Mouse (Mus musculus) thymus, adult 2 months (tissue): ENCODE data around the gene Osbp. TPM values are rescaled to one million over a fixed set of nuclear protein-coding genes. Genes with fewer than 3 reads are reported as not detected.

ENCODE experiments used
- DNase-seq: peaks from one replicate; pipeline ENCODE4 v3.0.0; 2021
- H3K27ac ChIP-seq: fragments of 200-500 bp; 2 replicates; pipeline ENCODE4 v1.5.1; 2012; ENCODE audit warnings: low read length, control low read depth; ENCODE audit not compliant: control insufficient read depth, insufficient read depth
- H3K27me3 ChIP-seq: fragments of 200-500 bp; 2 replicates; pipeline ENCODE4 v1.6.1; 2012; ENCODE audit warnings: mild to moderate bottlenecking, low read length, moderate library complexity, mixed read lengths; ENCODE audit not compliant: control insufficient read depth, insufficient read depth
- H3K36me3 ChIP-seq: fragments of 200-500 bp; 2 replicates; pipeline ENCODE4 v1.6.1; 2012; ENCODE audit warnings: mild to moderate bottlenecking, low read length, moderate library complexity; ENCODE audit not compliant: control insufficient read depth, insufficient read depth
- H3K4me1 ChIP-seq: fragments of 200-500 bp; replicated peaks from 2 replicates; pipeline ENCODE4 v1.6.1; 2012; ENCODE audit warnings: low read length; ENCODE audit not compliant: control insufficient read depth, insufficient read depth
- H3K4me3 ChIP-seq: fragments of 200-500 bp; 2 replicates; pipeline ENCODE4 v1.5.1; 2012; ENCODE audit warnings: mild to moderate bottlenecking, low read length, control low read depth, moderate library complexity; ENCODE audit not compliant: control insufficient read depth, insufficient read depth
- CTCF ChIP-seq: fragments of 200-500 bp; IDR thresholded peaks from 2 replicates; pipeline ENCODE4 v1.5.1; 2012; ENCODE audit warnings: mild to moderate bottlenecking, control low read depth, low read length, moderate library complexity, borderline replicate concordance; ENCODE audit not compliant: control insufficient read depth, poor library complexity, insufficient read depth; ENCODE audit errors: extremely low read depth
- POLR2A ChIP-seq: fragments of 200-500 bp; IDR thresholded peaks from 2 replicates; pipeline ENCODE4 v1.6.1; 2012; ENCODE audit warnings: mild to moderate bottlenecking, low read length, control low read depth, moderate library complexity; ENCODE audit not compliant: control insufficient read depth, poor library complexity, insufficient read depth; ENCODE audit errors: extremely low read depth
- WGBS: fragments of 180-500 bp; shearing (Covaris S2); methylation state at CpG from one replicate; pipeline ENCODE4 v1.1.7; 2018; 5-methylcytosine and 5-hydroxymethylcytosine counted together
- polyA plus RNA-seq: library from polyadenylated mRNA; depleted of rRNA; stranded (reverse); fragments of >200 nt; gene quantifications from 2 replicates; pipeline ENCODE4 v1.2.3, GENCODE M21; 2012

Osbp gene
- polyA plus RNA-seq, 1 experiment: 24.5 TPM

GRCm38 (mm10) chr19:11949878-11950277 lies 15.9 kb upstream of the Osbp start:
- no peak for DNase-seq
- TF ChIP-seq CTCF: no peak
- TF ChIP-seq POLR2A: no peak
- 69% methylated on average over 1 of the region's 1 CpGs for WGBS
- H3K27me3 ChIP-seq: no peaks in the 10 kb centered on the region
- 0 out of 2 replicates have a peak, but pooled peaks cover 4% of the 10 kb centered on the region for H3K36me3 ChIP-seq
- H3K27ac ChIP-seq: no peak overlapping the region
- H3K4me1 ChIP-seq: no peaks in the 10 kb centered on the region
- H3K4me3 ChIP-seq: no peak overlapping the region

- Histone ChIP-seq H3K27me3 (no peaks in the 10 kb centered on the region), H3K27ac (no peak overlapping the region), H3K4me1 (no peaks in the 10 kb centered on the region), H3K36me3 (no peaks in the 10 kb centered on the region), H3K4me3 (no peak overlapping the region)
- WGBS: 88% methylated on average over 7 of the region's 7 CpGs
- no peak for DNase-seq
- no peak for TF ChIP-seq CTCF
- TF ChIP-seq POLR2A: no peak
These were observed 15.0 kb upstream of the Osbp start for GRCm38 (mm10) chr19:11950747-11951146.

GRCm38 (mm10) chr19:11954206-11954605 lies 11.5 kb upstream of the Osbp start:
- Histone ChIP-seq H3K36me3 (no peaks in the 10 kb centered on the region), H3K27ac (no peak overlapping the region), H3K4me3 (no peak overlapping the region), H3K27me3 (no peaks in the 10 kb centered on the region), H3K4me1 (no peaks in the 10 kb centered on the region)
- TF ChIP-seq CTCF (no peak), POLR2A (no peak)
- no peak for DNase-seq
- 76% methylated on average over 6 of the region's 6 CpGs for WGBS

DNA sequence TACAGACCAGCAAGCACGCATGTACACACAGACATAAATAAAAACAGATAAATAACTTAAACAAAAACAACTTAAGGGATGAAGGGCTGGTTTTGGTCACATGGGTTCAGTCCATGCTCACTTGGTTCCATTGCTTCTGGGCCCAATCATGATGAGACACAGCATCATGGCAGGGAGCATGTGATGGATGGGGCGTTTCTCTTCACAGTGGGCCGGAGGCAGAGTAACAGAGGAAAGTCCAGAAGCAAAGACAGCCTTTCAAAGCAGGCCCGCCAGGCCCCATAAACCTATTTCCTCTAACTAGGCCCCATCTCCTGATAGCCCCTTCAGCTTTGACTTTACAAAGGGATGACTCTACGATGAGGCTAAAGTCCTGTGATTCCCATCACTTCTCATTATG lies 9.1 kb upstream of the Osbp start:
- Histone ChIP-seq H3K36me3 (no peaks in the 10 kb centered on the region), H3K4me3 (no peak overlapping the region), H3K4me1 (no peaks in the 10 kb centered on the region), H3K27me3 (no peaks in the 10 kb centered on the region), H3K27ac (no peak overlapping the region)
- TF ChIP-seq POLR2A (no peak), CTCF (no peak)
- DNase-seq: no peak
- WGBS: 94% methylated on average over 5 of the region's 5 CpGs

- Histone ChIP-seq H3K4me3 (no peak overlapping the region), H3K36me3 (no peaks in the 10 kb centered on the region), H3K27me3 (no peaks in the 10 kb centered on the region), H3K27ac (no peak overlapping the region), H3K4me1 (no peaks in the 10 kb centered on the region)
- TF ChIP-seq CTCF: no peak
- no peak for TF ChIP-seq POLR2A
- no peak for DNase-seq
- 96% methylated on average over 5 of the region's 5 CpGs for WGBS
These were observed 8.3 kb upstream of the Osbp start for GRCm38 (mm10) chr19:11957396-11957795.

- TF ChIP-seq CTCF (no peak), POLR2A (no peak)
- WGBS: 95% methylated on average over 8 of the region's 8 CpGs
- no peaks in the 10 kb centered on the region for H3K27me3 ChIP-seq
These were observed 7.9 kb upstream of the Osbp start for GRCm38 (mm10) chr19:11957846-11958245.

GRCm38 (mm10) chr19:11964266-11964665 lies 1.5 kb upstream of the Osbp start:
- no peak for DNase-seq
- no peak overlapping the region for H3K4me3 ChIP-seq
- no peaks in the 10 kb centered on the region for H3K27me3 ChIP-seq
- H3K36me3 ChIP-seq: no peaks in the 10 kb centered on the region
- 100% methylated on average over 1 of the region's 1 CpGs for WGBS
- H3K27ac ChIP-seq: no peak overlapping the region
- no peak for TF ChIP-seq CTCF
- H3K4me1 ChIP-seq: peaks cover 4% of the 10 kb centered on the region

More at GRCm38 (mm10) chr19:11957846-11958245, 7.9 kb upstream of the Osbp start:
- Histone ChIP-seq H3K27ac (no peak overlapping the region), H3K36me3 (no peaks in the 10 kb centered on the region), H3K4me3 (no peak overlapping the region), H3K4me1 (no peaks in the 10 kb centered on the region)
- DNase-seq: no peak
